Mouse (Mus musculus) liver, adult 2 months (tissue): ENCODE results near the gene Usp22.

ENCODE experiments used
- CTCF ChIP-seq: fragments of 200-500 bp; IDR thresholded peaks from 2 replicates; pipeline ENCODE4 v1.5.1; 2011; ENCODE audit warnings: low read depth, low read length, control low read depth
- POLR2A ChIP-seq: fragments of 200-500 bp; IDR thresholded peaks from 2 replicates; pipeline ENCODE4 v1.6.1; 2011; ENCODE audit warnings: low read length, control low read depth; ENCODE audit not compliant: insufficient read depth; ENCODE audit errors: extremely low read depth

DNA sequence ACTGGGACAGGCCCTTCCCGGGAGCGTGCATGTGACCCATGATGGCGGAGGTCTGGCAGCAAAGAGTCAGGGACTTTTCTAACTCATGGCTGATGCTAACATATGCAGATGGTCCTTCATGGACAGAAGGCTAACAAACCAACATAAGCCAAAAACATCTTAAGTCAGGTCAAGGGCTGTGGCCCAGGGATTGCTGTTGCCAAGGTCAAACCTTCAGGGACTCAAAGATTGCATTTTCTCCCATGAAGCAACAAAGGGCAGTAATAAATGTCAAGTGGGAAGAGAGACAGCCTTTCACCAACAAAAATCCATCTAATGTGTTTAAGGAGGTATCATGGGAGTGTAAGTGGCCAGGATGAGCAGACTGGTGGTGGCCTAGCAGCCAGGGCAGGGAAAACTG is 31.3 kb upstream of the Usp22 start:
- TF ChIP-seq POLR2A (no peak), CTCF (no peak)
